Mouse (Mus musculus): ENCODE results near the gene Muc13. TPM values are rescaled to one million over a fixed set of nuclear protein-coding genes. Genes with fewer than 3 reads are reported as not detected.

The Muc13 gene
- polyA plus RNA-seq, 1 experiment = 0.19 TPM

- TF ChIP-seq POLR2A (IDR thresholded peaks at IDR 0.05; ENCODE audit: borderline replicate concordance, extremely low read depth, insufficient read depth, insufficient read length, poor library complexity, severe bottlenecking) = no peak
- TF ChIP-seq CTCF (IDR thresholded peaks at IDR 0.05; ENCODE audit: borderline replicate concordance, extremely low read depth, insufficient read depth, insufficient read length) = no peak
- no peak for DNase-seq (ENCODE audit: low read depth)
Observed at GRCm38 (mm10) chr16:33755961-33756360, 37.9 kb upstream of the Muc13 start.

GRCm38 (mm10) chr16:33756396-33756795 is 37.4 kb upstream of the Muc13 start:
- no peak for DNase-seq (ENCODE audit: low read depth)
- TF ChIP-seq CTCF (IDR thresholded peaks at IDR 0.05; ENCODE audit: borderline replicate concordance, extremely low read depth, insufficient read depth, insufficient read length) = no peak
- TF ChIP-seq POLR2A (IDR thresholded peaks at IDR 0.05; ENCODE audit: borderline replicate concordance, extremely low read depth, insufficient read depth, insufficient read length, poor library complexity, severe bottlenecking) = no peak

- no peak for DNase-seq (ENCODE audit: low read depth)
- TF ChIP-seq CTCF (IDR thresholded peaks at IDR 0.05; ENCODE audit: borderline replicate concordance, extremely low read depth, insufficient read depth, insufficient read length) = no peak
- no peak for TF ChIP-seq POLR2A (IDR thresholded peaks at IDR 0.05; ENCODE audit: borderline replicate concordance, extremely low read depth, insufficient read depth, insufficient read length, poor library complexity, severe bottlenecking)
Observed at GRCm38 (mm10) chr16:33759207-33759606, 34.6 kb upstream of the Muc13 start.

- TF ChIP-seq CTCF (IDR thresholded peaks at IDR 0.05; ENCODE audit: borderline replicate concordance, extremely low read depth, insufficient read depth, insufficient read length) (no peak), POLR2A (IDR thresholded peaks at IDR 0.05; ENCODE audit: borderline replicate concordance, extremely low read depth, insufficient read depth, insufficient read length, poor library complexity, severe bottlenecking) (no peak)
- DNase-seq (ENCODE audit: low read depth) = no peak
Observed at GRCm38 (mm10) chr16:33760542-33760941, 33.3 kb upstream of the Muc13 start.

- DNase-seq (ENCODE audit: low read depth) = peak; percentile 63
- TF ChIP-seq CTCF (IDR thresholded peaks at IDR 0.05; ENCODE audit: borderline replicate concordance, extremely low read depth, insufficient read depth, insufficient read length) (no peak), POLR2A (IDR thresholded peaks at IDR 0.05; ENCODE audit: borderline replicate concordance, extremely low read depth, insufficient read depth, insufficient read length, poor library complexity, severe bottlenecking) (no peak)
Observed at GRCm38 (mm10) chr16:33760996-33761395, 32.8 kb upstream of the Muc13 start.

GRCm38 (mm10) chr16:33764501-33765193 is 29.2 kb upstream of the Muc13 start:
- peak; percentile 89 for DNase-seq (ENCODE audit: low read depth)
- TF ChIP-seq CTCF (IDR thresholded peaks at IDR 0.05; ENCODE audit: borderline replicate concordance, extremely low read depth, insufficient read depth, insufficient read length) (no peak), POLR2A (IDR thresholded peaks at IDR 0.05; ENCODE audit: borderline replicate concordance, extremely low read depth, insufficient read depth, insufficient read length, poor library complexity, severe bottlenecking) (no peak)

GRCm38 (mm10) chr16:33765477-33765876 is 28.4 kb upstream of the Muc13 start:
- no peak for DNase-seq (ENCODE audit: low read depth)
- no peak for TF ChIP-seq POLR2A (IDR thresholded peaks at IDR 0.05; ENCODE audit: borderline replicate concordance, extremely low read depth, insufficient read depth, insufficient read length, poor library complexity, severe bottlenecking)
- TF ChIP-seq CTCF (IDR thresholded peaks at IDR 0.05; ENCODE audit: borderline replicate concordance, extremely low read depth, insufficient read depth, insufficient read length) = no peak

- TF ChIP-seq POLR2A (IDR thresholded peaks at IDR 0.05; ENCODE audit: borderline replicate concordance, extremely low read depth, insufficient read depth, insufficient read length, poor library complexity, severe bottlenecking) = no peak
- TF ChIP-seq CTCF (IDR thresholded peaks at IDR 0.05; ENCODE audit: borderline replicate concordance, extremely low read depth, insufficient read depth, insufficient read length) = no peak
- no peak for DNase-seq (ENCODE audit: low read depth)
Observed at GRCm38 (mm10) chr16:33766309-33766708, 27.5 kb upstream of the Muc13 start.

GRCm38 (mm10) chr16:33766757-33767156 is 27.1 kb upstream of the Muc13 start:
- DNase-seq (ENCODE audit: low read depth) = no peak
- TF ChIP-seq CTCF (IDR thresholded peaks at IDR 0.05; ENCODE audit: borderline replicate concordance, extremely low read depth, insufficient read depth, insufficient read length) (no peak), POLR2A (IDR thresholded peaks at IDR 0.05; ENCODE audit: borderline replicate concordance, extremely low read depth, insufficient read depth, insufficient read length, poor library complexity, severe bottlenecking) (no peak)

GRCm38 (mm10) chr16:33768491-33769278 is 25.2 kb upstream of the Muc13 start:
- no peak for DNase-seq (ENCODE audit: low read depth)
- TF ChIP-seq POLR2A (IDR thresholded peaks at IDR 0.05; ENCODE audit: borderline replicate concordance, extremely low read depth, insufficient read depth, insufficient read length, poor library complexity, severe bottlenecking) = no peak
- TF ChIP-seq CTCF (IDR thresholded peaks at IDR 0.05; ENCODE audit: borderline replicate concordance, extremely low read depth, insufficient read depth, insufficient read length) = no peak

- no peak for TF ChIP-seq CTCF (IDR thresholded peaks at IDR 0.05; ENCODE audit: borderline replicate concordance, extremely low read depth, insufficient read depth, insufficient read length)
- DNase-seq (ENCODE audit: low read depth) = no peak
Observed at GRCm38 (mm10) chr16:33769848-33770247, 24.0 kb upstream of the Muc13 start.
